Mouse (Mus musculus): ENCODE results near the gene Cmtm2a. TPM values are rescaled to one million over a fixed set of nuclear protein-coding genes. Genes with fewer than 3 reads are reported as not detected.
"Not testable (repeated sequence)": the region's sequence is repeated elsewhere in the genome, so short reads cannot be mapped to it uniquely, and the experiment has no call there.

The Cmtm2a gene
- polyA plus RNA-seq, 1 experiment from 2014 or later: not detected

GRCm38 (mm10) chr8:104321930-104322329 is 28.9 kb upstream of the Cmtm2a start, which contains the start of gene Cmtm2b:
Cmtm2b (plus strand) TSS chr8:104322230.
- H3K9me3 ChIP-seq; H3K4me1 ChIP-seq; H3K36me3 ChIP-seq (replicated peaks); H3K27ac ChIP-seq; H3K4me3 ChIP-seq; H3K27me3 ChIP-seq (ENCODE audit: poor library complexity, severe bottlenecking): not testable (repeated sequence)
- 90% methylated on average over 12 of the region's 12 CpGs for WGBS
- DNase-seq (ENCODE audit: extremely low spot score, low spot score): peak; percentile 11

GRCm38 (mm10) chr8:104321267-104321666 is 28.3 kb upstream of the Cmtm2a start, which contains the start of gene Gm11020:
Gm11020 (plus strand) TSS chr8:104321567.
- H3K4me3 ChIP-seq; H3K9me3 ChIP-seq; H3K27ac ChIP-seq; DNase-seq (ENCODE audit: extremely low spot score, low spot score); H3K4me1 ChIP-seq; H3K27me3 ChIP-seq (ENCODE audit: poor library complexity, severe bottlenecking); H3K36me3 ChIP-seq (replicated peaks): not testable (repeated sequence)
- 85% methylated on average over 11 of the region's 11 CpGs for WGBS

GRCm38 (mm10) chr8:104313311-104313710 is 20.3 kb upstream of the Cmtm2a start:
- no peak overlapping the region for H3K27ac ChIP-seq
- no peaks in the 10 kb centered on the region for H3K27me3 ChIP-seq (ENCODE audit: poor library complexity, severe bottlenecking)
- H3K4me1 ChIP-seq: no peaks in the 10 kb centered on the region
- no peak overlapping the region for H3K4me3 ChIP-seq
- WGBS: 73% methylated on average over 4 of the region's 4 CpGs
- H3K9me3 ChIP-seq: no peaks in the 10 kb centered on the region
- no peaks in the 10 kb centered on the region for H3K36me3 ChIP-seq (replicated peaks)
- DNase-seq (ENCODE audit: extremely low spot score, low spot score): no peak

DNA sequence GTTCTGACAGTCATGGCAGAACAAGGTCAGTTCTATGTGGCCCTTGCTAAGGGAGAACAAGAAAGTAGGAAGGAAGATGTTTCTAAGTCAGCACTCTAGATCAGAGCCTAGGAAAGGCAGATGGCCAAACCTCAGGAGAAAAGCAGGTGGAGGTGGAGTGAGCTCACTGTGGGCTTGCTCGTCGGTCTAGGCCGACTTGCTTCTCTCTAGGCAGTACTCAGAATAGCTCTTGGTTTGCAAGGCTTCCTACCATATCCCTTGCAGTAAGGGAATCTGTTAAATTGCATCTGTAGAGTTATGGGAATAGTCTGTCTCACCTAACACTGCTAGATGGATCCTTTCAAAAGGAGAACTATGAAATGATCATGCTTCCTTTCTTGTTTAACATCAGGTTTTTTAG is 19.0 kb upstream of the Cmtm2a start:
- not testable (repeated sequence) for H3K27me3 ChIP-seq (ENCODE audit: poor library complexity, severe bottlenecking); H3K4me3 ChIP-seq; H3K9me3 ChIP-seq; H3K4me1 ChIP-seq; H3K36me3 ChIP-seq (replicated peaks); H3K27ac ChIP-seq; DNase-seq (ENCODE audit: extremely low spot score, low spot score)
- WGBS: 95% methylated on average over 3 of the region's 3 CpGs

GRCm38 (mm10) chr8:104309441-104310155 is 16.6 kb upstream of the Cmtm2a start, which contains the start of the genes Gm45711 and Cmtm1:
Gm45711 (minus strand) TSS chr8:104310081.
Cmtm1 (minus strand) TSS chr8:104310145.
- not testable (repeated sequence) for H3K27ac ChIP-seq, H3K4me1 ChIP-seq
- WGBS: 91% methylated on average over 36 of the region's 36 CpGs

DNA sequence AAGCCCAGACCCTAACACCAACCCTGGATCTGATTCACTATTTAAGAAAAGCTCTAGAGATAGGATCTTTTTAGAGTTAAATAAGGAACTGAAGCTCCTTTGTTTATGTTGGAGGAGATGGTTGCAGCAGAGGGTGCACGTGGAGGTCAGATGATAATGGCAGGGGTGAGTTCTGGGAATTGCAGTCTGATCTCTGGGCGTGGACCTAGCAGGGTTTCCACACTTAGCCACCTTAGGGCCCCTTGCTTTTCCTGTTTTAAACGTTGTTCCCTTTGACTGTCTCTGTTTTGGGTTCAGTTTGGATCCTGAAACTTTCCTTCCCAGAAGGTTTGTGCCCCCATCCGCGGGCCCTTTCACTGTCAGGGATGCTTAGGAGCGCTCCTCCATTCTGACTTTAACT is 15.4 kb upstream of the Cmtm2a start:
- H3K27ac ChIP-seq; H3K4me3 ChIP-seq; H3K36me3 ChIP-seq (replicated peaks); H3K9me3 ChIP-seq; DNase-seq (ENCODE audit: extremely low spot score, low spot score); H3K27me3 ChIP-seq (ENCODE audit: poor library complexity, severe bottlenecking); H3K4me1 ChIP-seq: not testable (repeated sequence)
- 66% methylated on average over 6 of the region's 6 CpGs for WGBS

More at GRCm38 (mm10) chr8:104309441-104310155, 16.6 kb upstream of the Cmtm2a start, which contains the start of the genes Gm45711 and Cmtm1:
- H3K4me3 ChIP-seq; H3K36me3 ChIP-seq (replicated peaks); H3K9me3 ChIP-seq; H3K27me3 ChIP-seq (ENCODE audit: poor library complexity, severe bottlenecking); DNase-seq (ENCODE audit: extremely low spot score, low spot score): not testable (repeated sequence)

- Histone ChIP-seq H3K4me1 (peaks cover 21% of the 10 kb centered on the region), H3K36me3 (replicated peaks) (no peaks in the 10 kb centered on the region), H3K27me3 (ENCODE audit: poor library complexity, severe bottlenecking) (no peaks in the 10 kb centered on the region), H3K4me3 (no peak overlapping the region), H3K27ac (no peak overlapping the region), H3K9me3 (no peaks in the 10 kb centered on the region)
- WGBS: 92% methylated on average over 11 of the region's 11 CpGs
- no peak for DNase-seq (ENCODE audit: extremely low spot score, low spot score)
Measured at GRCm38 (mm10) chr8:104304962-104305361, 12.0 kb upstream of the Cmtm2a start.

GRCm38 (mm10) chr8:104302536-104302935 is 9.6 kb upstream of the Cmtm2a start:
- 91% methylated on average over 4 of the region's 4 CpGs for WGBS
- H3K4me3 ChIP-seq: not testable (repeated sequence)

DNA sequence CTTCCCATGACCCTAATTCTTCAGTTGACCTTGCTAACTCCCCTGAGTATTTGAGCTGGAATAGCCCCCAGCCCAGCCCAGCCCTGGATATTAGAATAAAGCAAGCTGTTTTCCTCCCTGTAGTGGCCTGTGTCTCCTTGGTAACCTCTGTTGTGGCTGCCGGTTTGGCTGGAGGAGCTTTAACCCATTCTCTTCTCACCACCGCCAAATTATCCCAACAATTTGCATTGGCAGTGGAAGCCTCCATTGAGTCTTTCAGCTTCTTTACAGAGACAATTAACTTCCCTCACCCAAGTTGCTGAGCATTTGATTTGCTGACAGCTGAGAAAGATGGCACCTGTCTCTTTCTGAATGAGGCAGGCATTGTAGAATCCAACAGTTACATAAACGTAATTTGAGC is 8.6 kb upstream of the Cmtm2a start:
- peak; percentile 55 for DNase-seq (ENCODE audit: extremely low spot score, low spot score)
- not testable (repeated sequence) for H3K36me3 ChIP-seq (replicated peaks); H3K4me3 ChIP-seq; H3K27me3 ChIP-seq (ENCODE audit: poor library complexity, severe bottlenecking); H3K9me3 ChIP-seq; H3K27ac ChIP-seq
- peaks cover 23% of the 10 kb centered on the region for H3K4me1 ChIP-seq
- 15% methylated on average over 3 of the region's 3 CpGs for WGBS

More at GRCm38 (mm10) chr8:104302536-104302935, 9.6 kb upstream of the Cmtm2a start:
- DNase-seq (ENCODE audit: extremely low spot score, low spot score); H3K27me3 ChIP-seq (ENCODE audit: poor library complexity, severe bottlenecking); H3K27ac ChIP-seq; H3K9me3 ChIP-seq; H3K36me3 ChIP-seq (replicated peaks): not testable (repeated sequence)
- H3K4me1 ChIP-seq: peaks cover 23% of the 10 kb centered on the region

- 89% methylated on average over 1 of the region's 1 CpGs for WGBS
- H3K4me1 ChIP-seq: no peaks in the 10 kb centered on the region
- no peaks in the 10 kb centered on the region for H3K36me3 ChIP-seq (replicated peaks)
- no peaks in the 10 kb centered on the region for H3K27me3 ChIP-seq (ENCODE audit: poor library complexity, severe bottlenecking)
- no peak overlapping the region for H3K4me3 ChIP-seq
- no peaks in the 10 kb centered on the region for H3K9me3 ChIP-seq
- H3K27ac ChIP-seq: no peak overlapping the region
- DNase-seq (ENCODE audit: extremely low spot score, low spot score): no peak
Measured at GRCm38 (mm10) chr8:104294396-104294795, 1.4 kb upstream of the Cmtm2a start.

- Histone ChIP-seq H3K9me3 (no peaks in the 10 kb centered on the region), H3K4me1 (no peaks in the 10 kb centered on the region), H3K27me3 (ENCODE audit: poor library complexity, severe bottlenecking) (no peaks in the 10 kb centered on the region), H3K27ac (no peak overlapping the region), H3K36me3 (replicated peaks) (peaks cover 14% of the 10 kb centered on the region), H3K4me3 (no peak overlapping the region)
- no peak for DNase-seq (ENCODE audit: extremely low spot score, low spot score)
- 91% methylated on average over 6 of the region's 6 CpGs for WGBS
Measured at GRCm38 (mm10) chr8:104268937-104269440, 24.0 kb downstream of the Cmtm2a start.

DNA sequence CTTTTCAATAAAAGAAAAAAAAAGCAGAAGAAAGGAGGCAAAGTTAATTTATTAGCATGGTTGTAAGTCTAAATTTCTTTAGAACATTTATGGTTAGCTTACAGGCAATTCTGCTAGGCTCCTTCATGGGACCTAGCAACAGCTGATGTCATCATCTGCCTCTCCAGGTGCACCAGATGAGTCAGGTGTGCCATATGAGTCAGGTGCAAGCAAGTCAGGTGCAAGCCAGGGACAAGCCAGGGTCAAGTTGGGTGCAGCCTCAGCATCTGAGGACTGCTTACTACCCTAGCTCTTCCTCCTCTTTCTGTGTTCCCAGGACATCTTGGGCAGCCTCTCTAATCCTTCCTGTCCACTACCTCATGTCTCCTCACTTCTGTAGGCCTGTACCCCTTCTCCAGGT is 24.6 kb downstream of the Cmtm2a start:
- no peak overlapping the region for H3K27ac ChIP-seq
- no peaks in the 10 kb centered on the region for H3K27me3 ChIP-seq (ENCODE audit: poor library complexity, severe bottlenecking)
- no peaks in the 10 kb centered on the region for H3K4me1 ChIP-seq
- peaks cover 21% of the 10 kb centered on the region for H3K36me3 ChIP-seq (replicated peaks)
- no peak for DNase-seq (ENCODE audit: extremely low spot score, low spot score)
- no peaks in the 10 kb centered on the region for H3K9me3 ChIP-seq
- H3K4me3 ChIP-seq: no peak overlapping the region

GRCm38 (mm10) chr8:104264271-104264935 is 28.6 kb downstream of the Cmtm2a start:
- not testable (repeated sequence) for DNase-seq (ENCODE audit: extremely low spot score, low spot score); H3K27ac ChIP-seq; H3K27me3 ChIP-seq (ENCODE audit: poor library complexity, severe bottlenecking); H3K4me3 ChIP-seq; H3K9me3 ChIP-seq; H3K4me1 ChIP-seq
- H3K36me3 ChIP-seq (replicated peaks): peaks cover 49% of the 10 kb centered on the region
- 97% methylated on average over 22 of the region's 22 CpGs for WGBS

Measured in forebrain, embryonic 10.5 days (tissue).